Mouse (Mus musculus) limb, embryonic 12.5 days (tissue): Measurements from ENCODE around the gene Zfpl1. TPM values are rescaled to one million over a fixed set of nuclear protein-coding genes. Genes with fewer than 3 reads are reported as not detected.

Experiments
- ATAC-seq: fragments of 200-750 bp; cut with Nextera tagmentation; 2 replicates; pipeline ENCODE4 v1.8.0; 2017; ENCODE audit warnings: low read depth, moderate TSS enrichment; ENCODE audit not compliant: insufficient number of reproducible peaks, insufficient read depth, low FRiP score, low TSS enrichment
- H3K27ac ChIP-seq: fragments of 300-500 bp; sonication (generic); 2 replicates; pipeline ENCODE4 v1.5.1; 2016; ENCODE audit warnings: mild to moderate bottlenecking, moderate library complexity
- H3K27me3 ChIP-seq: fragments of 300-500 bp; sonication (generic); 2 replicates; pipeline ENCODE4 v1.6.1; 2016; ENCODE audit warnings: mild to moderate bottlenecking, moderate library complexity
- H3K36me3 ChIP-seq: fragments of 300-500 bp; sonication (generic); 2 replicates; pipeline ENCODE4 v1.6.1; 2016; ENCODE audit warnings: mild to moderate bottlenecking, moderate library complexity
- H3K4me1 ChIP-seq: fragments of 300-500 bp; sonication (generic); replicated peaks from 2 replicates; pipeline ENCODE4 v1.6.1; 2016
- H3K4me2 ChIP-seq: fragments of 300-500 bp; sonication (generic); 2 replicates; pipeline ENCODE4 v1.6.1; 2016; ENCODE audit warnings: mild to moderate bottlenecking, moderate library complexity
- H3K4me3 ChIP-seq: fragments of 300-500 bp; sonication (generic); replicated peaks from 2 replicates; pipeline ENCODE4 v1.5.1; 2016; ENCODE audit warnings: mild to moderate bottlenecking
- H3K9ac ChIP-seq: fragments of 300-500 bp; sonication (generic); replicated peaks from 2 replicates; pipeline ENCODE4 v1.6.1; 2016; ENCODE audit warnings: mild to moderate bottlenecking, moderate library complexity
- H3K9me3 ChIP-seq: fragments of 300-500 bp; sonication (generic); 2 replicates; pipeline ENCODE4 v1.6.1; 2016; ENCODE audit warnings: mild to moderate bottlenecking, moderate library complexity
- WGBS: fragments of 180-500 bp; shearing (Covaris S2); methylation state at CpG from one replicate; pipeline ENCODE4 v1.1.7; 2016; 5-methylcytosine and 5-hydroxymethylcytosine counted together
- polyA plus RNA-seq: library from polyadenylated mRNA; unstranded; fragments of >200 nt; fragmentation: Nextera tagmentation; extraction: Ambion mirVana; gene quantifications from 2 replicates; pipeline ENCODE4 v1.2.1, GENCODE M21; 2016

Zfpl1 gene
- polyA plus RNA-seq, 1 experiment from 2014 or later: 71.5 TPM

GRCm38 (mm10) chr19:6094119-6094518 lies 9.4 kb upstream of the Zfpl1 start, which contains the start of gene AC131692.1:
AC131692.1 (plus strand) TSS chr19:6094419.
- Histone ChIP-seq H3K4me1 (no peaks in the 10 kb centered on the region), H3K36me3 (peaks cover 78% of the 10 kb centered on the region), H3K9ac (no peak within 1 kb of the TSS), H3K27ac (no peak within 1 kb of the TSS), H3K4me3 (no peak within 1 kb of the TSS), H3K9me3 (no peaks in the 10 kb centered on the region), H3K4me2 (no peak within 1 kb of the TSS), H3K27me3 (no peaks in the 10 kb centered on the region)
- 92% methylated on average over 7 of the region's 7 CpGs for WGBS
- no peak for ATAC-seq

DNA sequence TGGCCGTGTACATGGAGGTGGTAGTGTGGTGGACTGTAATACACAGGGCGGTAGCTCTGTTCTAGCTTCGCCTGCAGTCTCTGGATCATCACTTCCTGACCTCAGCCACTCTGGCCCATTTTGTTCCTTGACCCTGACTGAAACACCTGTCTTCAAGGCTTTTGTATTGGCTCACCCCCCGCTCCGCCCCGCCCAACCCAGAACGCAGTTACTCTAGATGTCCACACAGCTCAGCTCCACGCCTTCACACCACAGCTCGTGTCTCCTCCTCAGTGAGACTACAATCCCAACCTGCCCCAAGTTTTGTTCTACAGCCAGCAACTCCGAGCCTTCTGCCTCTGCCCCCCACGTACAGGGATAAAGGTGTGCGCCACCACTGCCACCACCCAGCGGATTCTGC lies 4.1 kb upstream of the Zfpl1 start:
- Histone ChIP-seq H3K4me3 (no peak overlapping the region), H3K4me1 (peaks cover 11% of the 10 kb centered on the region), H3K4me2 (no peak overlapping the region), H3K9ac (no peak overlapping the region), H3K9me3 (no peaks in the 10 kb centered on the region), H3K36me3 (peaks cover 70% of the 10 kb centered on the region), H3K27ac (no peak overlapping the region), H3K27me3 (no peaks in the 10 kb centered on the region)
- ATAC-seq: no peak
- 95% methylated on average over 13 of the region's 13 CpGs for WGBS

- no peaks in the 10 kb centered on the region for H3K9me3 ChIP-seq
- H3K27me3 ChIP-seq: no peaks in the 10 kb centered on the region
- peak overlapping the region; percentile 96 for H3K4me2 ChIP-seq
- 1% methylated on average over 17 of the region's 17 CpGs for WGBS
- 0 out of 2 replicates have a peak, but pooled peaks have one; percentile 34 for ATAC-seq
- H3K36me3 ChIP-seq: peaks cover 67% of the 10 kb centered on the region
- H3K4me1 ChIP-seq: peaks cover 17% of the 10 kb centered on the region
- peak overlapping the region; percentile 70 for H3K9ac ChIP-seq
- H3K4me3 ChIP-seq: peak overlapping the region; percentile 81
- peak overlapping the region; percentile 56 for H3K27ac ChIP-seq
Observed at GRCm38 (mm10) chr19:6085417-6085879, 692 bp upstream of the Zfpl1 start.

DNA sequence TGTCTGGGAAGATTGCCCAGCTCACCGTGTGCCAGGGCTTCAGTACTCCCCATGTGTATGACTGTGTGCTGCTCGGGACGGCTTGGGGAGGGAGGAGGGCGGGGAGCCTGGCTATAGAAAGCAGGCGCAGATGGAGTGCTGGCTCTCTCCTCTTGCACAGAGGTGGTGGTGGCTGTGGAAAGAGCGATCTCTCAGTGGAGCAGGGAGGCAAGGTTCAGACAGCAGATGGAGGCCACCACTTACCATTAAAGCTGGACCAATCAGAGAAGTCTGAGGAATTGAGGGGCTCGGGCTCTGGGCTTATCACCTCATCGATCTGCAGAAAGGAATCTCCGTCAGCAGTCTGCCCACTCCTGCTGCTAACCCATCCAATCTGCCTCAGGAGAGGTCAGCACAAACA lies 2.6 kb downstream of the Zfpl1 start, which contains the start of gene Gm28374:
Gene Gm28374, minus strand, starts transcription at position 101 of the 400 bp plus-strand sequence.
- Histone ChIP-seq H3K4me3 (no peak within 1 kb of the TSS), H3K27ac (no peak within 1 kb of the TSS), H3K36me3 (peaks cover 43% of the 10 kb centered on the region), H3K9ac (no peak within 1 kb of the TSS), H3K9me3 (no peaks in the 10 kb centered on the region), H3K4me2 (no peak within 1 kb of the TSS), H3K27me3 (no peaks in the 10 kb centered on the region), H3K4me1 (peaks cover 24% of the 10 kb centered on the region)
- WGBS: 88% methylated on average over 9 of the region's 9 CpGs
- ATAC-seq: no peak

- no peak within 1 kb of the TSS for H3K9ac ChIP-seq
- no peak within 1 kb of the TSS for H3K27ac ChIP-seq
- H3K4me3 ChIP-seq: no peak within 1 kb of the TSS
- no peak within 1 kb of the TSS for H3K4me2 ChIP-seq
- peaks cover 35% of the 10 kb centered on the region for H3K36me3 ChIP-seq
- H3K9me3 ChIP-seq: no peaks in the 10 kb centered on the region
- H3K27me3 ChIP-seq: no peaks in the 10 kb centered on the region
- peaks cover 24% of the 10 kb centered on the region for H3K4me1 ChIP-seq
- no peak for ATAC-seq
- WGBS: 92% methylated on average over 12 of the region's 12 CpGs
Observed at GRCm38 (mm10) chr19:6079983-6080480, 4.7 kb downstream of the Zfpl1 start, which contains the start of gene Tmem262. Tmem262 (plus strand) TSS chr19:6080033.

DNA sequence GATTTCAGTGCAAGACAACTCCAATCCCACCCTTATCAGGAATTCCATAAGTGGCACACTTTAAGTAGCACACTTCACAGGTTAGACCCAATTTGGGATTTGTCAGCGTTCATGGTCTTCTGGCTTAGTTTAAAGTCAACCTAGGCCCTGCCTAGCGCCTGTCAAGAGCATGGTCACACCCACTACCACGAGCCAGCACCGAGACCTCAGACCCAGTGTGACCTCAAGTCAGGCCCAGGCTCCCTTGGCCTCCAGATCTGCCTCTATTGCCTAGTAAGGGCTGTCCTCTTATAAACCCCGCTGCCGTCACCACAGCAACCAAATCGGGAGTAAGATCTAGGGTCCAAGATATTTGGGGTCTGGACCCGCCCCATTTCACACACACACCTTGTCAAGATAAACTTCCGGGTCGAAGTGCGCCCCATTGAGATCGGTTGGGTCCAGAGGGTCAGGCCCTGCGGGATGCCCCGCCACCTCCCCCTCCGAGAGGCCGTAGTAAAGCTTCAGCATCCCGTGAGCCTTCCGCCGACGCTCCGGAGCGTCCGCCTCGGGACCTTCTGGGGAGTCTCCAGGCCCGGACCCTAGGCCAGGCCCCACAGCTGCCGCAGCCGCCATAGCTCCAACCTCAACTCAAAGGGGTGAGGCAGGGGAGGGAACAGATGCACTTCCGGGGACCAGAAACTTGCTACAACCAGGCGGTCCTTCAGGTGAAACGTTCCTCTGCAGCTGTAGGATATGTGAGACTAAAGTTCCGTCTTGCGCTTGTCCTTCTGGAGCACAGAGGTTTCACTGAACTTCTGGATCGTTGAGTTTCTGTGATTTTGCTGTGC lies 8.0 kb downstream of the Zfpl1 start, which contains the start of gene Vps51:
Gene Vps51, minus strand, starts transcription at position 668 of the 830 bp plus-strand sequence.
- Histone ChIP-seq H3K4me2 (peak within 1 kb of the TSS; percentile 90), H3K36me3 (peaks cover 51% of the 10 kb centered on the region), H3K4me1 (peaks cover 14% of the 10 kb centered on the region), H3K27ac (peak within 1 kb of the TSS; percentile 80), H3K9me3 (no peaks in the 10 kb centered on the region), H3K4me3 (peak within 1 kb of the TSS; percentile 78), H3K9ac (peak within 1 kb of the TSS; percentile 77), H3K27me3 (no peaks in the 10 kb centered on the region)
- peak; percentile 84 for ATAC-seq
- 1% methylated on average over 33 of the region's 33 CpGs for WGBS

DNA sequence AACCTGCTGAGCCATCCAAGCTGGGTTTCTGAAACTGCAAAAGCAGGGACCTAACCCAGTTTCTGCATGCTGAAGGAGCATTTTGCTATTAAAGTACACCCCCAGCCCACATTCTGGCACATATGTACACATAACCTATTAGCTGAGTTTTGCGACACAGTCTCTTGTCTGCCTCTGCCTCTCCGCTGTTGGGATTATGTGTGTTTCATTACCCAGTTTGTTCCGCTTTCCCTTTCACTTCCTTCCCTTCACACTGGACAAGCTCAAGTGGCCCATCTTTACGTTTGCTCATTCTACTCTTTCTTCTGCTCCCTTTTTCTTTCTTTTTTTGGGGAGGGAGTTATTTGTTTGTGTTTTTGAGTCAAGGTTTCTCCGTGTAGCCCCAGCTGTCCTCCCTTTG lies 10.9 kb downstream of the Zfpl1 start:
- 93% methylated on average over 5 of the region's 5 CpGs for WGBS
- no peak overlapping the region for H3K4me3 ChIP-seq
- H3K27me3 ChIP-seq: no peaks in the 10 kb centered on the region
- no peak overlapping the region for H3K4me2 ChIP-seq
- peaks cover 14% of the 10 kb centered on the region for H3K4me1 ChIP-seq
- no peaks in the 10 kb centered on the region for H3K9me3 ChIP-seq
- no peak for ATAC-seq
- peaks cover 58% of the 10 kb centered on the region for H3K36me3 ChIP-seq
- no peak overlapping the region for H3K9ac ChIP-seq
- H3K27ac ChIP-seq: no peak overlapping the region

- H3K4me3 ChIP-seq: no peak overlapping the region
- H3K36me3 ChIP-seq: peaks cover 63% of the 10 kb centered on the region
- H3K27ac ChIP-seq: no peak overlapping the region
- no peak overlapping the region for H3K9ac ChIP-seq
- H3K4me2 ChIP-seq: no peak overlapping the region
- H3K27me3 ChIP-seq: no peaks in the 10 kb centered on the region
- WGBS: 91% methylated on average over 19 of the region's 19 CpGs
- H3K9me3 ChIP-seq: no peaks in the 10 kb centered on the region
- ATAC-seq: no peak
- H3K4me1 ChIP-seq: peaks cover 24% of the 10 kb centered on the region
Observed at GRCm38 (mm10) chr19:6071261-6071660, 13.5 kb downstream of the Zfpl1 start.

GRCm38 (mm10) chr19:6070571-6071250 lies 14.0 kb downstream of the Zfpl1 start:
- H3K4me3 ChIP-seq: no peak overlapping the region
- WGBS: 90% methylated on average over 31 of the region's 31 CpGs
- H3K27ac ChIP-seq: no peak overlapping the region
- no peaks in the 10 kb centered on the region for H3K27me3 ChIP-seq
- H3K9me3 ChIP-seq: no peaks in the 10 kb centered on the region
- no peak for ATAC-seq
- H3K4me2 ChIP-seq: no peak overlapping the region
- H3K9ac ChIP-seq: no peak overlapping the region
- peaks cover 22% of the 10 kb centered on the region for H3K4me1 ChIP-seq
- H3K36me3 ChIP-seq: peaks cover 63% of the 10 kb centered on the region

- H3K27ac ChIP-seq: no peak overlapping the region
- H3K4me1 ChIP-seq: peaks cover 22% of the 10 kb centered on the region
- H3K9me3 ChIP-seq: no peaks in the 10 kb centered on the region
- H3K36me3 ChIP-seq: peaks cover 59% of the 10 kb centered on the region
- H3K4me2 ChIP-seq: no peak overlapping the region
- ATAC-seq: no peak
- H3K9ac ChIP-seq: no peak overlapping the region
- H3K4me3 ChIP-seq: no peak overlapping the region
- 91% methylated on average over 10 of the region's 10 CpGs for WGBS
- H3K27me3 ChIP-seq: no peaks in the 10 kb centered on the region
Observed at GRCm38 (mm10) chr19:6069851-6070250, 14.9 kb downstream of the Zfpl1 start.

GRCm38 (mm10) chr19:6068951-6069350 lies 15.8 kb downstream of the Zfpl1 start:
- Histone ChIP-seq H3K9ac (no peak overlapping the region; the same call in 1 of the 2 replicates), H3K4me1 (peaks cover 22% of the 10 kb centered on the region), H3K4me2 (no peak overlapping the region), H3K4me3 (no peak overlapping the region), H3K27ac (no peak overlapping the region), H3K9me3 (no peaks in the 10 kb centered on the region), H3K36me3 (peaks cover 50% of the 10 kb centered on the region), H3K27me3 (no peaks in the 10 kb centered on the region)
- 80% methylated on average over 4 of the region's 4 CpGs for WGBS
- no peak for ATAC-seq
